Mouse (Mus musculus): ENCODE measurements around the gene Atp2c1.

The Atp2c1 gene

DNA sequence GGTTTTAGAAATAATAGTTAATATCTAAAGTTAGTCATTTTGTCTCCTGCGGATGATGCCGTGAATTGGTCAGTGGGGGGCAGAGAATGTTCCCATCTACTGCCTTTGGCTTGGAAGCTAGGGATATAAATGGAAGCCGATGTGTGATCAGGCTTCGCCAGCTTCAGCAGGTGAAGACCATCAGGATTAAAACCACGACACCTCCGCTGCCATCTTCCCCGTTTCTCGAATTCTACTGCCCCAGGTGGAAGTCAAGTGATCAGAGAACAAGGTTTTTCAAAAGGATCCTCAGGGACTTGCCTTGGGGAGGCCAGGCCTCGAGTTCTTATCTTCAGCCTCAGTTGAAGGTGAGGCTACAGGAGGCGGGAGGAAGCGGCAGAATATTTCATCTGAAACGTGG lies at the start of gene Atp2c1:
Atp2c1 (minus strand) TSS at position 101 of the 400 bp plus-strand sequence.
- DNase-seq, result no peak

- DNase-seq, result no peak
Measured at GRCm38 (mm10) chr9:105557452-105557851, 30.3 kb upstream of the Atp2c1 start.

DNA sequence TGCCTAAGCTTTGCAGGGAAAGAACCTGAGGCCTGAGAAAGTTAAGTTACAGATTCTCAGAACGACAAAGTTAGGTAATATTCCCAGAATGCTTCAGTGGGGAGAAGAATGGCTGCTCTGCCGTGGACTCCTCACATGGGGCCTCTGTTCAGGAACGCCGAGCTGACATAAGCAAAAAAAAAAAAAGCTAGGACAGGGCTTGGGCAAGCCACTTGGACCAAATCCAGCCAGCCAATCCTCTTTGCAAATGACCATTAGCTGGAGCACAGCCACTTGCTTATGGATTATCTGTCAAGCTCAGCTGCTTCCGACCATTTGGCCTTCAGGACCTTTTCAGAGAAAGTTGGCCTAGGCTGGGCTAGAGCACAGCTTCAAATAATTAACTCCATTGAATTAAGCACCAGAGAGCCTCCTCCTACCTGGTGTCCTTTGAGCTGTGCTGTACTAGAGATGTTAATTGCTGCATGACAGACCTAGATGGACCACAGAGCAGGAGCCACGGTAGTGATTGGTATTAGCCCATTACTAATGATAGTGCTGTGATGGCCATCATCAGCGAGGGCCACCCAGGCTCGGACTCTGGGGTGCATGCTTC lies 29.1 kb upstream of the Atp2c1 start:
- DNase-seq, result no peak

GRCm38 (mm10) chr9:105554439-105554807 lies 27.3 kb upstream of the Atp2c1 start:
- no peak for DNase-seq

DNA sequence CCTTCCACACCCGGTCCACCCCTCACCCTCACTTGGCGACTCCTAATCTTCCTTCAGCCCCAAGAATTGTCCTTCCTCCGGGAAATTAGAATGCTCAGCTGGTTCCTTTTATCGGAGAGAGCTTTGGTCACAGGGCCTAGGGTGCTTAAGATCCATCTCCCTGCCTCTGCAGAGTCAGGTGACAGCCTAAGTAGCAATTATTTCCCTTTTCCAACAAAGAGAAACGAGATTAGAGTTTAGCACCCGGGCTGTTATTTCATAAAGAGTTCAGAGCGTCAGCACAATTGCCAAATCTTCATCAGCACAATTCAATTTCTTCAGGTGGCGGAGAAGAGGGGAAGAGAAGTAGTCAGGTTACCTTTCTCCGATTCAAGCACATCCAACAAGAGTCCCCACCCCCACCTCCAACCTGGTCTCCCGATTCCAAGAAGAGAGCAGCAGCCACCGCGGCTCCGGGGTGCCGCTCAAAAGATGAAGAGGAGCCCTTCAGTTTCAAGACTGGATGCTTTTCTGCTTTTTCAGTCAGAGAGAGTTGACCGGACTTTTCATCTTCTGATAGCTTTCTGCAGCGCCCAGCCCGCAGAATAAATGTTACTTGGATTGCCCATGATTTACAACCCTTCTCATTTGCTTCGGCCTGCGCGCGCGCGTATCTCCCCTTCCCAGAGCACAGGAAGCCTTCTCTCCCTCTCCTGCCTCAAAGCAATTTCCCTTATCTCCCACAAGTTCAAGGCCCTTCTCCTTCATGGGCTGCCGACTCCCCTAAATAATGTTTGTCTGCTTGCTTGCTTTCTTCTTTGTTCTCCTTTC lies 26.7 kb upstream of the Atp2c1 start:
- no peak for DNase-seq

GRCm38 (mm10) chr9:105551407-105551806 lies 24.3 kb upstream of the Atp2c1 start:
- no peak for DNase-seq

GRCm38 (mm10) chr9:105549096-105549495 lies 22.0 kb upstream of the Atp2c1 start:
- no peak for DNase-seq

DNA sequence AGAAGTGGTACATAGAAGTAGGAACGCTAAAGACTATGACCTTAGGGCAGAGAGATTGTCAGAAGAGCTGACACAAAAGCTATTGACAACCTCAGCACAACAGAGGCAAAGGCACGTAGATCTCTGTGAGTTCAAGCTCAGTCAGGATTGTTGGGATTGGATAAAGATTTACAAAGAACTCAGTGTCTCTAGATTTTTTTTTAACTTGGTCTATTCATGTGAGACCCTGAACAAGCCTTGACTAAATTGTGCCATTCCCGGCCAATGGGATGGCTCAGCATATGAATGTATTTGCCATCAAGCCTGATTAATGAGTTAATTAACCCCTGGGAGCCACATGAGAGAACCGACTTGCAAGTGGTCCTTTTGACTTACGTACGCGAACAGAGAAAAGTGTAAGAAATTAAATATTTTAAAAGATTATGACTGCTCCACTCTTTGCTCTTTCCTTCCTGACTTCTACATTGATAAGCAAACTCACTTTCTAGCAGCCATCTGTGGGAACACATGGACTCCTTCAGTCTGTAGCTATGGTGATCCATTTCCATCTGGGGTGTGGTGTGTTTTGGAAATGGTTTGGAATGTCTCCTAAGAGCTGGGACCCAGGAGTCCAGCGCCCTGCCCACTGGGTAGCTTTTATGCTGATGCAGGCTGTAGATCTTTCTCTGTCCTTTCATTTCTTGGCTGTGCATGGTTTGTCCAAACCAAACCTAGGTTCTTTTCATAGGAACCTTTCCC lies 17.1 kb upstream of the Atp2c1 start:
- no peak for DNase-seq

DNA sequence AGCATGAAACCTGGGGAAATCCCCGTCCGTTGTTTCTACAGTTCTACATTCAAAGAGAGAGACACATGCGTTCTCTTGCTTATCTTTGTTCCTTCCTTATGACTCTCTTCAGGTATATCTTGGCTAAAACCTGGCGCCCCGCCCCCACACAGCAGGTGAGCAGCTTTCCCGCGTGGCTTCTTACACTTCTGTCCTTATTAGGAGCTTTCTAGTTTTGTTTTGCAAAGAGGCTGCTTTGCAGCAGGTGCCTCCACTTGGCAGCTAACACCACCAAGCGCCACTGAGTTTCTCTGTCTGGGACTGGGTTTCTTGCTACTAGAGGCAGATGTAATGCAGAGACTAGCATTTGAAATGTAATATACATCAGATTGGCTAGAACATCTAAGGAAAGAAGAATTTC lies 10.4 kb upstream of the Atp2c1 start:
- peak; percentile 39 for DNase-seq

DNA sequence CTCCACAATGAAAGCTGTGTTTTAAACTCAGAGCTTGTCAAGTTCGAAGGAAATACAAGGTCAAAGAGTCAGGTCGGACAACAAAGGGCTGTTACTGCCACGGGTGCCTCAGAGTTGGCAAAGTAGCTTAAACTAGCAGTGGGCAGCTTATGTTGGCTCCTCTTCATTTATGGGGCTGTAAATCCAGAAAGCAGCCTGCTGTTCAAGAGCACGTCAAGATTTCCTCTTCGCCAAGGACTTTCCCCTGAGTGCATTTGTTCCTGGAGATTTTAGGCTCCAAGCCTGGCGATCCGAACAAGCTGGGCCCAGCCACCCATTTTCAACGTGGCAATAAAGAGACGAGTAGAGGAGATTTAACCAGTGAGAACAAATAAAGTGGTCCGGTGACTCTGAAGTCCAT lies 9.8 kb upstream of the Atp2c1 start:
- DNase-seq, result no peak

DNA sequence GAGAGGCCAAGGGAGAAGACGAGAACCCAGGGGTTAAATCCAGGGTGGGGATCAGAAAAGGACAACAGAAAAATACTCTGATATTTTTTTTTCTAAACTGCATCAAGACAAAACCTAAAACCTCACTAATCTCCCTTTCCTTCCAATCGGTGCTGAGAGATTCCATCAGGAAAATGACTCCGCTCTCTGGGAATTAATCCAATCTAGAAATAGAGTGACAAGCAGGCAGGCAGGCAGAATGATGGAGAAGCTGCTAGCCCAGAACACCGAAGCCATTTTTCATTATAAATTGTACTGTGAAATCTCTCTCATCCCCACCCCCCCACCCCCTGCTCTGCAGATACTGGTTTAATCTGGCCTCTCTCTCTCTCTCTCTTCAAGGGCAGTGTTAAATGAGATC lies 1.8 kb downstream of the Atp2c1 start:
- no peak for DNase-seq

- DNase-seq, result no peak
Measured at GRCm38 (mm10) chr9:105523038-105523437, 4.1 kb downstream of the Atp2c1 start.

GRCm38 (mm10) chr9:105522063-105522462 lies 5.1 kb downstream of the Atp2c1 start:
- no peak for DNase-seq

GRCm38 (mm10) chr9:105520776-105521552 lies 6.2 kb downstream of the Atp2c1 start:
- DNase-seq, result no peak

DNA sequence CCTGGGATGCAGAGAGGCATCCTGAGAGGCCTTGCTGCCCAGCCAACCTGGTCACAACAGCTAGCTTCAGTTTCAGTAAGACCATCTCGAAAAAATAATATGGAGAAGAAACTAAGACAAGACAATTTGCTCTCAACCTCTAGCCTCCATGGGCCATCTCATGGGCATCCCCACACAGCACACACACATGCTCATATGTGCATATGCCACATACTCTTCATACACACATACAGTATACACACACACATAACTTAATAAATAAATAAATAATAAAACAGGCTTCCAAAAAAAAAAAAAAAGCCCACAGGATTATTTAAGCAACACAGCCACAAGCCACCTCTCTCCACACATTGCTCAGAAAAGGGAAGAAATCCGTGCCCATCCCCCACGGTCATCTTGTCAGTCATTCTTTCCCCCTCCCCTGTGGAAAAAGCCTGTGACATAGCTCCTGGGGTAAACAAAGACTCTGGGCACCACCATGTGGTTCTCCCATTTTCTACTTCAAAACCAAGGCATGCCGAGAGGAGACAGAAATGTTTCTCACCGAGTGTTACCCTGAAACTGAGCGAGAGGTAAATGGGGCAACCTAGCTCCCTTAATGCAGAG lies 7.7 kb downstream of the Atp2c1 start:
- DNase-seq, result peak; percentile 36

DNA sequence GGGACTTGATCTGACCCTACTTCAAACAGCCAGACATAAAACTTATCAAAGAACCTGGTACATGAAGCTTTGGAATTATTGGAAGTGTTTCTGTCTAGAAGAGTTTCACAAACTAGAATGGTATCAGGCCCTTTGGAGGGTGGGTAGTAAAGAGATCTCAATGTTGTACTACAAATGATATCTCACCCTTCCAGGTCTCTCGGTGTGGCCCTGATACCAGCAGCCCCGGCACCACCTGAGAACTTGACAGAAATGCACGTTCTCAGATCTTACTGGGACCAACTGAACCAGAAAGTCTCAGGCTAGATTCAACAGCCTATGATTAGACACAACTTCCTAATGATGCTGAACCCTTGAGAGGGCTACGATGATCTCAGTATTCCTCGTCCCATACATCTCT lies 23.4 kb downstream of the Atp2c1 start:
- no peak for DNase-seq

DNA sequence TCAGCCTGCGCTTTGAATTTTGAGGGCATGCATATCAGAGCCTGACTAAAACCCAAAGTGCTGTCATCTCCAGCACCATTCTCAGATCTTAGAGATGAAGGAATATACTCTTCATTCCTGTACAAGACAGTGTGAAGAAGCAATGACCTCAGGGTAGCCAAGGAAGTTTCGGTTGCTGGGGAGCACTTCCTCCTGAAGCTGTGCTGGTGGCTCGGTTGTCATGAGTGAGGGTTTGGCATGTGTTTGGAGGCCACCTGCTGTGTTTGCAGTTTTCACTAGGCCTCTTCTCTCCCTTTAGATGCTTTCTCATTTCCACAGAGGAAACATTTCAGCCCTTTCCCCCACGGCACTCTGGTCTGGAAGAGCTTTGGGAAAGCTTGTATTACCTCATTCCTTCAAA lies 24.7 kb downstream of the Atp2c1 start:
- no peak for DNase-seq

DNA sequence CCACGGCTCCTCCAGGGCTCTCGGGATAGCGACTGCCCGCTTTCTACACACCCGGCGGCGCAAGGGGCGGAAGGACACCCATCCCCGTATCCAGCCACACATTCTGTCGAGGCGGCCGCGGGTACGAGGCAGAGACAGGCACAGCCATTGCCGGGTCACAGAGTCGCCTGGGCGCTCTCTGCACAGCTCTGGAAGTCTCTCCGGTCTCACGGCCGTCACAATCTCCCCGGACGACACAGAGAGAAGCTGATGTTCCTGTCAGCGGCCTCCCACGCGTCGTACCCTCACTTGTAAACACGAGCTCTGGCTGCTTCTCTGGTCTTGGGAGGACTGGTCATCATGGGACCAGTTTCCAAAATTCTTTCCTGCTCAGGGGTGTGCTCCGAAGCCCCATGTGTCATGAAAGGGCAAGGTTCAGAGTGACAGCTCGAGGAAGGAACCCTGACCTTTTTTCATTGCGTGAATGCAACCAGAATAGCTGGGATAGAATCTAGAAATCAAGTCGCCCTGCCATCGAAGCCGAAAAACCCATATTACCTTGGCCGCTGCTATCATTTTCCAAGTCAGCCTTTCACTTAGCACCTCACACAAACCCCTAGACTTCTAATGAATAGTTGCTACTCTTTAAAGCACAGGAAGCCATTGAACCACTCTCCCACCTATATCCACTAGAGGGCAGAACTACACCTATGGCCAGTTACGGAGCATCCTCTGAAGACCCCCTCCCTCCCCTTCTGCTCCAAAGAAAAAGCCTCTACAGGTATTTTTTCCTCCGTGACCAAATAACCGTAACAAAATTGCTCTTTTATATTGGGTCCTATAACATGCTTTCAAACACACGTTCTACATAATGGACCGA lies 31.6 kb downstream of the Atp2c1 start:
- DNase-seq, result peak; percentile 29

- peak; percentile 98 for DNase-seq
Measured at GRCm38 (mm10) chr9:105494553-105495315, 32.4 kb downstream of the Atp2c1 start.

DNA sequence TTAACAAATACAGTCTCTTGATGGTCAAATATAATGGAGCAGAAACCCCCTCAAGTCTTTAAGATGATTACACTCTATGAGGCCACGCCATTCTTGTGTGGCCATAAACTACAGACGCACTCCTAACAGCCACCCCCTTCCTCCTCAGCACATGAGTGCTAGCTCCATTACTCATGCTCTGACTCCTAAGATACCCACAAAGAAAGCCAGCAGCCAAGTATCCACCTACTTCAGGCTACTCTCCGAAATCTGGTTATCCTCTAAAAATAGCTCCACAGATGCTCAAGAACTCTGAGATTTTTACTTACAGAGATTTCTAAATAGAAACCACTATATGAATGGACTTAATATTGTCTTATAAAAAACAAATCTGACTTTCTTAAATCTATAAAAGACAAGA lies 34.4 kb downstream of the Atp2c1 start:
- DNase-seq, result no peak

DNA sequence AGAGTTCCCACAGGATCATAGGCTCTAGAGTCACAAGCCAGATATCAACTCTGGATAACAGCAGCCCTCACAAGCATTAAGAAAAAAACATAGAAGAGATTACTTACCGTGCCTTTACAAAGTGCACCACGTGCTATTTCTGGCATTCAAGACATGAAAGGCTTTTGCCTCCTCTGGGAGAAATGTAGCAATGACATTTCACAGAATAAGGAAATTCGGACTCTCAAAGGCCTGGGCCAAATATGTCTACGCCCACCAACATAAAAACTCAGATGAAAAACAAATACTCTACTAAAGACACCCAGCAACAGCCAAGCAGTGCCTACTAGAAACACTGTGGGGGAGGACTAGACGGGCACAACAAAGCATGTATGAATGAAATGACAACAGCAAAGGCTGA lies 38.8 kb downstream of the Atp2c1 start:
- DNase-seq, result no peak
